Mouse (Mus musculus) lung, postnatal 36 days (tissue): Measurements from ENCODE around the gene Gm27021.

ENCODE experiments used
- DNase-seq: peaks from one replicate; pipeline ENCODE4 v3.0.0; 2022; ENCODE audit warnings: mixed read lengths

Gene Gm27021

DNA sequence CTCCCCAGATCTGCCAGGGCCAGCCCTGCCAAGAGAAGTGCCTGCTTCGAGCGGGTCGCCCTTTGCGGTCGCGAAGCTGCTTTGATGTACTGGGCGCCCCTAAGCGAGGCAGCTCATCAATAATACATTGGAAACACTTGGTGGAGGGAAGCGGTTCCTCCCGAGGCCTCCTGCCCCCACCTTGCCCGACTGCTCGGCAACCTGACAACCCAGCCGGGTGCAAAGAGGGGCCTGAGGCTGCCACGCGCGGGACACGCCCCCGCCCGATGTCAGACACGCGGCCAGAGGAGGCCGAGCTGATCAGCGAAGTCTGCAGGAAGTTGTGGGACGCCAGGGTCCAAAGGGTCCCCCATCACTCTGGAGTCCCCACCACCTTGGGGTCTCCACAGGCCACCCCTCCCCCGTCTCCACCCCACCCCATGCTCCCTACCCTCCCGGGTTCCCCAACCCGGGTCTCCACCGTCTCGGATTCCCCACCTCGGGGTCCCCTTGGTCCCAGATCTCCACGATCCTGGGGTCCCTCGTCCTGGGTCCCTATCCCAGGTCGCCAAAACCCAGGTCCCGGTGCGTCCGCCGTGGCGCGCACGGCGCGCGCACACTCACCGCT is 34.1 kb downstream of the Gm27021 start:
- no peak for DNase-seq

GRCm38 (mm10) chr8:120632969-120633664 is 34.8 kb downstream of the Gm27021 start:
- DNase-seq = no peak

DNA sequence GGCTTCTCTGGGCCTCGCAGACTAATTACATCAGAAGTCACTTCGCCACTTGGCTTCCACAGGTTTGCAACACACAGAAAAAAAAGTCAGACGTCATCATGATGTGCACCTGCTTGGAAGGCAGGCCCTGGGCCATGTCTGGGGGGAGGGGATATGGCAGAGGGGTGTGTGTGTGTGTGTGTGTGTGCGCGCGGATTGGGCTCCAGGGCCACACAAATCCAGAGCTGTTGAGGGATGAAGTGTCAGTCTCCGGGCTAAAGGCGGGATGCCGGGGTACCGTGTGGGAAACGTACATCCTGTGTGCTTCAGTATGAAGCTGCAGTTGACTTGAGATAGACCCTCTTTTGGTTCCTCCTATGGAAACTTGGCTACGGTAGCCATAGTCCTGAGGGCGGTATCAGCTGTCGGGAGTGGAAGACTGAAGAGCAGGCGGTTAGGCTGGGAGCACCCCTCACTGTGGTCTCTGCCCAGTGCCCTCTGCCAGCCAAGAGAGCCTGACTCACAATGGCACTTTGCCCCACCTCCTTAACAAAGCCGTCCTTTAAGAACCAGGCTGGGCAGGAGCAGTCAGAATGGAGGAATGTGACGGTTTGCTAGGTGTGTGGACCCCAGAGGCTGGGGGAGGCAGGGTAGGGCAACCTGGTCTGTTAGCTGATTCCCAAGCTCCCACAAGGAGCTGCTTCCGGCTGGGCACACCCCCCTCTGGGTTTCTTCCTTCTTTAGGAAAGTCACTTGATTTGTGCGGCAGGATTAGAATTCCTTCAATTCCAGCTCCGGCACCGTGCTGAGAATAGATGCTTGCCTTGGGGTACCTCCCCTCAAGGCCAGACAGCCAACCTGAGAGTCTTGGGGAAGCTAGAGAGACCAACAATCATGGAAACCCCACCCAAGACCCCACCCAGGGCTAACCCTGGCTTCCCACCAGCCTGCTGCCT is 36.2 kb downstream of the Gm27021 start:
- no peak for DNase-seq

GRCm38 (mm10) chr8:120630848-120631247 is 37.0 kb downstream of the Gm27021 start:
- DNase-seq = no peak

- no peak for DNase-seq
Observed at GRCm38 (mm10) chr8:120630031-120630430, 37.8 kb downstream of the Gm27021 start.

- DNase-seq = no peak
Observed at GRCm38 (mm10) chr8:120627298-120627697, 40.6 kb downstream of the Gm27021 start.

GRCm38 (mm10) chr8:120626461-120626860 is 41.4 kb downstream of the Gm27021 start:
- DNase-seq = no peak

DNA sequence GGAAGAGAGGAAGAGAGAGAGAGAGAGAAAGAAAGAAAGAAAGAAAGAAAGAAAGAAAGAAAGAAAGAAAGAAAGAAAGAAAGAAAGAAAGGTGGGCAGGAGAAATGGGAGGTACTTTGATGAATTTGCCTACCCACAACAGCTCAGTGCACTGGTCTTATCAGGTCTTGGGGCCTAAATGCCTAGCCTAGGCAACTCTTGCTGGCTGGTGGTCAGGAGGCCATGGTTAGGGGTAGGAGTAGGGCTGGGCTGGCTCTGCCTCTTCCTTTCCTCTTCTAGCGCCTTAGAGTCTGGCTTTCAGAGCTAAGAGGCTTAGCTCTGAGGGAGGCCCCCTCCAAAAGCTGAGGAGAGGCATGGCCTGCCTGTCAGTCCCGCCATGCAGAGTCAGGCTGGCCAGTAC is 44.3 kb downstream of the Gm27021 start:
- no peak for DNase-seq

- no peak for DNase-seq
Observed at GRCm38 (mm10) chr8:120622161-120622560, 45.7 kb downstream of the Gm27021 start.

- DNase-seq = no peak
Observed at GRCm38 (mm10) chr8:120620441-120620840, 47.4 kb downstream of the Gm27021 start.

- DNase-seq = peak; percentile 62
Observed at GRCm38 (mm10) chr8:120619235-120620180, 48.4 kb downstream of the Gm27021 start.

GRCm38 (mm10) chr8:120618110-120618509 is 49.8 kb downstream of the Gm27021 start:
- peak; percentile 81 for DNase-seq

- DNase-seq = no peak
Observed at GRCm38 (mm10) chr8:120616663-120617626, 50.9 kb downstream of the Gm27021 start.

GRCm38 (mm10) chr8:120614491-120614890 is 53.4 kb downstream of the Gm27021 start:
- DNase-seq = no peak

GRCm38 (mm10) chr8:120610824-120611223 is 57.1 kb downstream of the Gm27021 start:
- no peak for DNase-seq

- DNase-seq = peak; percentile 89
Observed at GRCm38 (mm10) chr8:120607885-120608284, 60.0 kb downstream of the Gm27021 start.

DNA sequence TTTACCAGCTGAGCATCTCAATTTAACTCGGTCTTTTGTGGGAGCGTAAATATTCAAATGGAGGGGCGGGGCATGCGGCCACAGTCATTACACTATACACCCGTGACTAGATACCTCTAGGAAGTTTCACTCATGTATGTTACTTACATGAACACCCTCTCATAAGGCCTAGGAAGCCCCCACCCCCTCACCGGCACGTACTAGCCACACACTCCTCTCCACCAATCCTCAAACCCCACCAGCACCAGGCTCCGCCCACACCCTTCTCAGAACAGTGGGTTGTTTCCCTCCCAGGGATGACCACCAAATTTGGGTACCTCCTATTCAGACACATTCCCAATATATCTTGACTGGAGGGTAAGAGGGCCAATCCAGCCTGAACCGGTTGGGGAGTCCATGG is 60.4 kb downstream of the Gm27021 start:
- no peak for DNase-seq

GRCm38 (mm10) chr8:120602672-120603071 is 65.2 kb downstream of the Gm27021 start:
- no peak for DNase-seq

DNA sequence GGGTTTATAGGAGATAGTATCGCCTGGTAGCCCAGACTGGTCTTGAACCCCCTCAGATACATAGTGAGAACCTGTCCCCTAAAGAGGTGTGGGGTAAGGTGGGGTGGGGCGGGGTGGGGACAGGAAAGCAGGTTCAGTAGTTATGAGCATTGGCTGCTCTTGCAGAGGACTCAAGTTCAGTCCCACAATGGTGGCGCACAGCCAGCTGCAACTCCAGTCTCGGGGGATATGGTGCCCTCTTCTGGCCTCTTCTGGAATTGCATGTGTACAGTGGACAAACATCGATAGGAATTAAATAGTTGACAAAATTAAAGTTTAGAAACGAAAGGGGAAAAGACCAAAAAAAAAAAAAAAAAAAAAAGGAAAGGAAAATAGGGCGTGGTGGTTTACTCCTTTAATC is 68.4 kb downstream of the Gm27021 start:
- DNase-seq = peak; percentile 94

GRCm38 (mm10) chr8:120598579-120598978 is 69.3 kb downstream of the Gm27021 start:
- DNase-seq = no peak

GRCm38 (mm10) chr8:120595963-120596362 is 71.9 kb downstream of the Gm27021 start:
- peak; percentile 73 for DNase-seq
